12 mouse cellular contexts compared by ENCODE assay signal in the genomic region with DNA sequence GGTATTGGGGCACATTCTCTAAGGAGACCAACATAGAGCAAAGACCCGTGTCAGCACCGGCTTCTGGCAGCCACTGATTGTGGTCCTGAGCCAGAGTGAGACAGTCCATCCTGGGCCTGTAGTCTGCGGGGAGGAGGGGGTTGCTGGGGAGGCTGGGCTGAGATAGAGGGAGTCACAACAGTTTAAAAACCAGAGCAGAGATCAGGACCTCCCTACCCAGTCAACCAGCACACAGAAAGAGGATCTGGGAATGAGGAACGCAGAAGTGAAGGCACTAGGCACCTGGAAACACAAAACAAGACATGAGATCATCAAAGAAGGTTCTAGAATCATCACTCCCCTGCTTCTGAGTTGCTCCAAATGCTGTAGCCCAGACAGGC.
DNase-seq lines count a peak whose midpoint lies in the region; ATAC-seq and TF ChIP-seq lines count a peak whose summit lies in the region.
"Had no signal": no experiment of that assay in that cellular context is flagged by ENCODE, and none has a peak within 500 bp of the region (broad histone marks: within the 10 kb centered on the region; RNA-seq: fewer than 3 reads in every experiment).

No protein-coding gene starts in this region.

- no peaks in the 10 kb centered on the region for H3K27me3 ChIP-seq in heart, embryonic 11.5 days (ENCODE audit: control insufficient read depth, insufficient read depth, low read length)
- no peaks in the 10 kb centered on the region for H3K27me3 ChIP-seq in ES-Bruce4 (ENCODE audit: control insufficient read depth, insufficient read depth, low read length, poor library complexity, severe bottlenecking)
- H3K27me3 ChIP-seq in forebrain, postnatal 0 days (ENCODE audit: insufficient read depth, low read length): no peaks in the 10 kb centered on the region
- H3K27me3 ChIP-seq in limb, embryonic 15.5 days: no peaks in the 10 kb centered on the region

- no peak for DNase-seq in heart, adult 18-20 months
- DNase-seq in forebrain, postnatal 0 days: no peak
- DNase-seq in retina, postnatal 1 day: no peak
- DNase-seq in urinary bladder, postnatal 4 days (ENCODE audit: low spot score in 2 of 2): no peak
- DNase-seq in thymus, postnatal 0 days (ENCODE audit: low spot score): no peak
- DNase-seq: cerebellum, adult 11 months; left cerebral cortex, postnatal 4 days; thymus, postnatal 25 days had no signal

- H3K9me3 ChIP-seq in heart, embryonic 11.5 days (replicated peaks; ENCODE audit: control insufficient read depth, low read length): no peaks in the 10 kb centered on the region
- H3K9me3 ChIP-seq in ES-Bruce4 (replicated peaks; ENCODE audit: control insufficient read depth, insufficient read depth, low read length, poor library complexity, severe bottlenecking): peaks cover 4% of the 10 kb centered on the region; the same call in 1 of the 2 replicates
- H3K9me3 ChIP-seq in forebrain, postnatal 0 days (ENCODE audit: low read length): no peaks in the 10 kb centered on the region
- H3K9me3 ChIP-seq in limb, embryonic 15.5 days: no peaks in the 10 kb centered on the region

- no peak for TF ChIP-seq POLR2A in ES-Bruce4 (IDR thresholded peaks at IDR 0.05; ENCODE audit: insufficient read depth, low read length)

- H3K36me3 ChIP-seq in heart, embryonic 11.5 days (ENCODE audit: control insufficient read depth, insufficient read depth, low read length): no peaks in the 10 kb centered on the region
- H3K36me3 ChIP-seq in ES-Bruce4 (ENCODE audit: control insufficient read depth, insufficient read depth, low read length, poor library complexity, severe bottlenecking): no peaks in the 10 kb centered on the region
- no peaks in the 10 kb centered on the region for H3K36me3 ChIP-seq in forebrain, postnatal 0 days (ENCODE audit: insufficient read depth)
- H3K36me3 ChIP-seq in limb, embryonic 15.5 days: no peaks in the 10 kb centered on the region

- H3K9ac ChIP-seq in heart, embryonic 11.5 days (ENCODE audit: low read depth, low read length): no peak overlapping the region
- no peak overlapping the region for H3K9ac ChIP-seq in ES-Bruce4 (ENCODE audit: low read depth, poor library complexity, severe bottlenecking)
- no peak overlapping the region for H3K9ac ChIP-seq in forebrain, postnatal 0 days
- H3K9ac ChIP-seq in limb, embryonic 15.5 days: no peak overlapping the region

- H3K4me1 ChIP-seq in heart, embryonic 11.5 days (ENCODE audit: control insufficient read depth, insufficient read depth, low read length): no peaks in the 10 kb centered on the region
- peaks cover 9% of the 10 kb centered on the region for H3K4me1 ChIP-seq in ES-Bruce4 (ENCODE audit: control insufficient read depth, insufficient read depth, low read length)
- 0 out of 2 replicates have a peak, but pooled peaks cover 3% of the 10 kb centered on the region for H3K4me1 ChIP-seq in forebrain, postnatal 0 days (ENCODE audit: insufficient read depth)
- peaks cover 31% of the 10 kb centered on the region for H3K4me1 ChIP-seq in limb, embryonic 15.5 days

- TF ChIP-seq EP300 in ES-Bruce4 (IDR thresholded peaks at IDR 0.05; ENCODE audit: insufficient read depth, low read depth, low read length): no peak

- H3K4me3 ChIP-seq in heart, embryonic 11.5 days (ENCODE audit: low read depth, low read length): no peak overlapping the region
- H3K4me3 ChIP-seq in ES-Bruce4 (ENCODE audit: low read depth, low read length): no peak overlapping the region
- H3K4me3 ChIP-seq in forebrain, postnatal 0 days (ENCODE audit: low read depth, low read length): no peak overlapping the region
- no peak overlapping the region for H3K4me3 ChIP-seq in limb, embryonic 15.5 days

- ATAC-seq in heart, embryonic 11.5 days (replicated peaks; ENCODE audit: insufficient number of reproducible peaks, low FRiP score, low TSS enrichment): no peak
- ATAC-seq in forebrain, postnatal 0 days: no peak
- no peak for ATAC-seq in limb, embryonic 15.5 days (ENCODE audit: insufficient number of reproducible peaks, low FRiP score, low TSS enrichment, low read depth)
- ATAC-seq: intestine, embryonic 16.5 days had no signal

- no peak overlapping the region for H3K4me2 ChIP-seq in heart, embryonic 11.5 days
- H3K4me2 ChIP-seq in forebrain, postnatal 0 days (ENCODE audit: low read depth): no peak overlapping the region
- 0 out of 2 replicates have a peak overlapping the region, but pooled peaks have one; percentile 30 for H3K4me2 ChIP-seq in limb, embryonic 15.5 days

- WGBS in heart, embryonic 11.5 days (ENCODE audit: insufficient replicate concordance): 43% methylated on average over 4 of the region's 4 CpGs
- WGBS in forebrain, postnatal 0 days: 66% methylated on average over 4 of the region's 4 CpGs
- WGBS in limb, embryonic 15.5 days: 33% methylated on average over 4 of the region's 4 CpGs

- no peak for TF ChIP-seq CTCF in ES-Bruce4 (IDR thresholded peaks at IDR 0.05; ENCODE audit: low read depth, low read length)
- TF ChIP-seq CTCF in forebrain, postnatal 0 days (IDR thresholded peaks at IDR 0.05; ENCODE audit: low read depth): no peak

- H3K27ac ChIP-seq in heart, embryonic 11.5 days (ENCODE audit: low read depth, low read length): peak overlapping the region; percentile 36; the same call in 1 of the 2 replicates
- peak overlapping the region; percentile 57 for H3K27ac ChIP-seq in ES-Bruce4 (ENCODE audit: insufficient read depth, low read length)
- H3K27ac ChIP-seq in forebrain, postnatal 0 days (ENCODE audit: low read depth, low read length): peak overlapping the region; percentile 29; the same call in 1 of the 2 replicates
- peak overlapping the region; percentile 77 for H3K27ac ChIP-seq in limb, embryonic 15.5 days
